Mouse (Mus musculus): ENCODE results near the gene Clec4d.
"Not testable (repeated sequence)": the region's sequence is repeated elsewhere in the genome, so short reads cannot be mapped to it uniquely, and the experiment has no call there.

The Clec4d gene

DNA sequence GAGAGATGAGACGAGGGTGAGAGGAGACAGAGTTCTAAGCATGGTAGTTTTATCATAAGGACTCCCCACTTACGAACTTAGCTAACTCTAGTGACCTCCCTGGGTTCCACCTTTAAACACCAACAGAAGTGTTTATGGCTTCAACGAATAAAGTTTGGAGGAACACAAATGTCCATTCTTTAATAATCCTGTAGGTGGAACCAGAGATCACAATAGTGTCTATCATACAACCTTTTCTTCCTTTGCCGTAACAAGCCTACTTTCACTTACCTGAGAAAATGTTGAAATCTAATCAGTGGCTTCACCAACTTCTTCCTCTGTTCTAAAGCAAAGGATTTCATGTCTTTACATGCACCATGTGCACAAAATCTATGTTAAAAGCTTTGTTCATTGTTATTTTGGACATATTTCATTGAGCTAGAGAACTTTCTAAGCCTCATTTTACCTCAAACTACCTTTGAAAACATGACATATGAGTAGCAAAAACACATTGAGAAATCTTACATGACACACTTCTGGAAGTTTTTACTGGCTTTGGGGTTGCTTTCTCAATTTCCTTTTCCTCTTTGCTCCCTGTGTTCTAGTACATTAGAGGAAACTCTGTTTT lies at the start of gene Clec4d:
Gene Clec4d (plus strand): TSS at position 557 of the 607 bp plus-strand sequence.
- DNase-seq: no peak

- DNase-seq: no peak
These were observed 34.3 kb upstream of the Clec4d start for GRCm38 (mm10) chr6:123227519-123228166.

DNA sequence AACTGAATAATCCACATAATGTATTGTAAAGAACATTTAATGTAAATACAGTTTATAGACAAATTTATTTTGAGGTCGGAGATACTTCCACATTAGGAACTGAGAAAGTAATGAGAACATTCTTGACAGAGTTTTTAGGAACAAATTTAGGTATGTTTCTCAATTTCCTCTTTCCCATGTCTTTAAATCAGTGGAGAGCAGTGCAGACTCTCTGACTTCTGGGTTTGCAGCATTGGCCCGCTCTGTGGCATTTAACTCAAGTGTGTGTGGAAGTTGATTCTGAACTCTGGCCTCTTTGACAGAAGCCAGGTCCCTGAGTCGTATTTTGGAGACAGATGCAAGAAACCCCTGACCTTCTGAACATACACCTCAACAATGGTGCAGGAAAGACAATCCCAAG lies 32.3 kb upstream of the Clec4d start, which contains the start of gene Clec4n:
Gene Clec4n (plus strand): TSS at position 200 of the 400 bp plus-strand sequence.
- DNase-seq: no peak

GRCm38 (mm10) chr6:123231149-123231548 lies 30.8 kb upstream of the Clec4d start:
- DNase-seq: no peak

DNA sequence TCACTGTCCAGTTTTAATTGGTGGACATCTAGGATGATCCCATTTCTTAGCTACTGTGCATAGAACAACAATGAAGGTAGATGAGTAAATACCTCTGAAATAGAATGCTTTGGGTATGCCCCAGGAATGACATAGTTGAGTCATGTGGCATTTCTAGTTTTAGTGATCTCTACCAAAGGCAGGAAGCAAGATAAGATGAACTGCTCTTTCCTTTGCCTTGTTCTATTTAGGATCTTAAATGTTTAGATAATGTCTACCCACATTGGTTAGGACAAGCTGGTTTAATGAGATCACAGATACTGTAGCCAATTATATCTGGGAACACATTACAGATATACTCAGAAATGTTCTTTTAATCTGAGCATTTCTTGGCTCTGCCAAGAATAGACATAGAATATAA lies 24.3 kb upstream of the Clec4d start:
- DNase-seq: no peak

DNA sequence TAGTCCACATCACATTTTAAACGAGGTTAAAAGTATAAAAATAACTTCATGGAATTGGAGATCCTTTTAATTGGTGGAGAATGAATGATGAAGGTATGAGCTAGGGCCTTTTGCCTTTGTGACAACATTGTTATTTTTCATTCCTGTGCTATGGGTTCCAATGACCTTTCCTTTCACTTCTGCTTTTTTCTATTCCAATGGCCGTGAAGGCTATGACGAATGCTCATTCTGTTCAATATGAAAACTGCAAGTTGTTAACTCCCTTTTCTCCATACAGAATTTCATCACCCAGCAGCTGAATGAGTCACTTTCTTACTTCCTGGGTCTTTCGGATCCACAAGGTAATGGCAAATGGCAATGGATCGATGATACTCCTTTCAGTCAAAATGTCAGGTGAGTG lies 17.7 kb upstream of the Clec4d start:
- no peak for DNase-seq

DNA sequence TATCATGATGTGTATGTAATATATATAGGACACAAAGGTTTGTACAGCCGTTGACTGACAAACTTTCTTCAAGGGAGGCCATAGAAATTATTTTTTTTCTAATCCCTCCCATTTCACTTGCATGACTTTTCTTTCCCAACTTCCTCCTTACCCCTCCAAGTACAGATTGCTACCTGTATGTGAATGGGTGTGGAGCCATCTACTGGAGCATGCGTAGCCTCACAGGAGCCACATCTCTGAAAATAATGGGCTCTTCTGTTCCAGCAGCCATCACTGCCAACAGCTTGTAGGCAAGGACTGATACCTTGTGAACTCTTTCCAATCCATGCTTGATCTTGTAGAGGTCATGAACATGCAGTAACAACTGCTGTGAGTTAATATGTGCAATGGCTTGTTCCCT lies 13.0 kb upstream of the Clec4d start:
- DNase-seq: not testable (repeated sequence)

DNA sequence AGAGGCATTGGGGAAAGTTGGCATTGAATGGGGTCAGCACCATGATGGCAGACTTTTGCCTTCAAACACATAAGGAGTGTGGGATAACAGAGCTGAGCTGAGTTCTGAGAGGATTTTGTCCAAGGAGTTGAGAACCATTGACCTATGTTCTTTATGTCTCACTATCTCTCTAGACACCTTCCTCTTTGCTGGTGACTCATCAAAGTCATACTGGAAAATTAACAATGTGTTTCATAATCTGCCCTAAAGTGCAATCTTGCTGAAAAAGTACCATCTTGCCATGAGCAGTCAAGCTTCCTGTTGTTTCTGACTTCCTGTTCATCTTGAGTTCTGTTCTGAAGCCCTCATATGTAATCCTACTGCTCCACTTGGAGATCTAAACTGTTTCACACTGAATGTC lies 9.2 kb upstream of the Clec4d start:
- no peak for DNase-seq

GRCm38 (mm10) chr6:123258946-123259345 lies 3.0 kb upstream of the Clec4d start:
- no peak for DNase-seq

- no peak for DNase-seq
These were observed 1.9 kb upstream of the Clec4d start for GRCm38 (mm10) chr6:123259889-123260603.

- DNase-seq: no peak
These were observed 1.0 kb upstream of the Clec4d start for GRCm38 (mm10) chr6:123260868-123261267.

DNA sequence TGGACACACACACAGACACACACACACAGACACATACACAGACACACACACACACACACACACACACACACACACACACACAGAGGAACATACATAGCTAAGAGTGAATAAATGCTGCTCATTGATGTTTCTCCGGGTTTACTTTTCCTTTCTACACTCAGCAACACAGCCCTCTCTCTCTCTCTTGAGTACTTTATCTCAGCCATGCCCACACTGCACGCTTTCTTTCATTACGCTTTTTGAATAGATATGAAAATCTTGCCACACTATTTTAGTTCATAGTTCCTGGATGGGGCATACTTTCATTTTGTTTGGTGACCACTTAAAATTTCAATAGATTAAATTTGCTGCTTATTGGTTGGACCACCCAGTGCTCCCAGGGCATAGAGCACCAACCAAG lies 2.3 kb downstream of the Clec4d start:
- no peak for DNase-seq

DNA sequence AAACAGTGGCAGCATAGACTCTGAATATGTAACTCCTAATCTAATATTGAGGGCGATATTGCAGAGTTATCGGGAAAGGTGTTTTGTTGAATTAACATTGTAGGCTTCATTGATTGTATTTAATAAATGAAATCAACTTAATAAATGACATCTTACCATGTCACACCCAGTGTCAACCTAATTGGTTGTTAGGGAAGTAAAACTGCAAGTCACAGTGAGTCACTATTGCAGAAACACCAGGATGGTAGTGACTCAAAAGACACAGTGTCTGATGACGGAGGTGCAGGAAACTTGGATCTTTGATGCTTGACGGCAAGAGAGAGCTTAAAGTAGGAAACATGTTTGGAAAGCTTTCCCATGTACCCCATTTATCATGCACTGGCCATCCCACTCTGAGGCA lies 3.9 kb downstream of the Clec4d start:
- DNase-seq: no peak

DNA sequence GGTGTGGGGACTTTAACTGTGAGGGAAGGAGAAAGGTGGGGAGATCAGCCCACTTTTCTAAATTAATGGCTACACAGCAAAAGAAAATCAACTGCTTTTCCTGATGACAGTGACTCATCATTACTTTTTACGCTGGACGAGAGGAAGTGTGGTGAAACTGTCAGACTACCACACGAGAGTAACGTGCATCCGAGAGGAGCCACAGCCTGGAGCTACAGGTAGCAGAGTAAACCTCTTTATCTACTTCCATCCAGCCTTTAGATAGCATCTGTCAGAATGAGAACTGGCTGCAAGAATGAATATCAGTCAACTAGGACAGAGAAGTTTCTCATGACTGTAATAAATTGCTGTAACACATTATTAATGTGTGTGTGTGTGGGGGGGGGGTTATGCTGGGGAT lies 5.0 kb downstream of the Clec4d start:
- no peak for DNase-seq

DNA sequence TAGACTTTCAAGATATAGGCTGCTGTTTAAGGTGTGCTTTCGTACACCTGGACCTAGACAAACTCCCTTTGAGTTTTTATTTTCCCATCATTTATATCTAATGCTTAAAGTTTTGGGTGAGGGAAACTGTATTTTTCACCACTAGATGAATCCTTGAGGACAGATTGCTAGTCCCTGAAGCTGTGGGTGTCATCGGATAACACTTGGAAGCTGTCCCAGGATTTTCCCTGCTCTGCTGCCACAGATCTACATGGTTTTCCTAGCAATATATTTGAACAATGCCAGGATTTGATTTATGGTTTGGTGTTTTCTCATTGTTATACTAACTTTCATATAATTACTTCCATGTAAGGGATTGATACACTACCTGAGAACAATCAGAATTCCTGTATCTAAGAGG lies 17.5 kb downstream of the Clec4d start:
- no peak for DNase-seq

- DNase-seq: no peak
These were observed 24.4 kb downstream of the Clec4d start for GRCm38 (mm10) chr6:123286311-123286710.

- DNase-seq: no peak
These were observed 27.0 kb downstream of the Clec4d start for GRCm38 (mm10) chr6:123288931-123289330.

GRCm38 (mm10) chr6:123289753-123290152 lies 27.8 kb downstream of the Clec4d start, which contains the start of gene Clec4e:
Gene Clec4e (minus strand): TSS chr6:123289870.
- DNase-seq: no peak

GRCm38 (mm10) chr6:123292751-123293400 lies 31.0 kb downstream of the Clec4d start:
- DNase-seq: no peak

GRCm38 (mm10) chr6:123293509-123293908 lies 31.6 kb downstream of the Clec4d start:
- DNase-seq: not testable (repeated sequence)

DNA sequence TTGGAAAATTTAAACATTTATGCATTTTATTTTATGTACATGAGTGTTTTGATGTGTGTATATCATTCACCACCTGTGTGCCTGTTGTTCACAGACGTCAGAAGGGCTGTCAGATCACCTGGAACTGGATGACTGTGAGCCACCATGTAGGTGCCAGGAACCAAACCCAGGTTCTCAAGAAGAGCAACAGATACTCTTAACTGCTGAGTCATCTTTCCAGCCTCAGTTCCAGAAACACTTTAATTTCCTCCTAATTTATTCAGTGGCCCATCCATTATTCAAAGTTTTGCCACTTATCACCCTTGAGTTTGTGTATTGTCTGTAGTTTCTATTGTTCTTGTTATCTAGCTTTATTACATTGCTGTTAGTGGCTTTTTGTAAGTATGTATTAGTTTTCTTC lies 34.8 kb downstream of the Clec4d start:
- no peak for DNase-seq

DNA sequence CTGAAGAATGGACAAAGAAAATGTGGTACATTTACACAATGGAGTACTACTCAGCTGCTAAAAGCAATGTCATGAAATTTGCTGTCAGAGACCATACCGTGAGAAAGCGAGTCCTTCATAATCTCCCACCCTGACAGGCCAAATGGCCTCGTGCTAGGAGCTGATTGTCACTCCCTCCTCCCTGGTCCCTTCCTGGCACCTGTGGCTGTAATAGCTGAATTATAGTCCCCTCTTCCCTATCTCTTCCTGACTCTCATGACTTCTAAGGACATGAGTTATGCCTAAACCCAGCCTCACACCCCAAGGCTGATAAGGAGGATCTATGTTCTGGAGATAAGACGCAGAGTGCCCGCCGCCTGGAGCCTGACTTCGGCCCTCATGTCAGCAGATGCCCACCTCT lies 44.4 kb downstream of the Clec4d start:
- DNase-seq: not testable (repeated sequence)

DNA sequence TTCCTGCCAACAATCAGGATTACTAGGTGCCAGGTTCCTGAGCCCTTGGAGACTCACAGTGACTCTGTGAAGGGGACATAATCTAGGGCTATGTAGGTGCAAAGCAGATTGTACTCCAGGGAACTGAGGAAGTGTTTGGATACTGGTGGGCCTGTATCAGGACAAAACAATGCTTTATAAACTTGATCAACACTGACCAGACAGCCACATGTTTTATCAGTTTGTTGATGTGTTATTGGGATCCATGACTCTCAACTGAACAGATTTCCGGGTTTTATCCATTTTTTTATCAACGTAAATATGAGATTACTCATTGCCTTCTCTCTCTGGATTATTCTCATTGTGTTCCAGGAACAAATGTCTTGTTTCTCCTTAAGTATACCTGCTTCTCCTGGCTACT lies 46.1 kb downstream of the Clec4d start, which contains the start of gene Vmn2r19:
Gene Vmn2r19 (plus strand): TSS at position 301 of the 400 bp plus-strand sequence.
- DNase-seq: no peak
